Mouse (Mus musculus) heart, adult 2 months (tissue): ENCODE data around the gene Mip.

Experiments used
- EP300 ChIP-seq: fragments of 200-500 bp; IDR thresholded peaks from 2 replicates; pipeline ENCODE4 v1.6.1; 2011; ENCODE audit warnings: low read depth, low read length, control low read depth; ENCODE audit not compliant: insufficient read depth
- POLR2A ChIP-seq: fragments of 200-500 bp; IDR thresholded peaks from 2 replicates; pipeline ENCODE4 v1.6.1; 2011; ENCODE audit warnings: mild to moderate bottlenecking, low read depth, low read length, control low read depth; ENCODE audit not compliant: insufficient read depth

DNA sequence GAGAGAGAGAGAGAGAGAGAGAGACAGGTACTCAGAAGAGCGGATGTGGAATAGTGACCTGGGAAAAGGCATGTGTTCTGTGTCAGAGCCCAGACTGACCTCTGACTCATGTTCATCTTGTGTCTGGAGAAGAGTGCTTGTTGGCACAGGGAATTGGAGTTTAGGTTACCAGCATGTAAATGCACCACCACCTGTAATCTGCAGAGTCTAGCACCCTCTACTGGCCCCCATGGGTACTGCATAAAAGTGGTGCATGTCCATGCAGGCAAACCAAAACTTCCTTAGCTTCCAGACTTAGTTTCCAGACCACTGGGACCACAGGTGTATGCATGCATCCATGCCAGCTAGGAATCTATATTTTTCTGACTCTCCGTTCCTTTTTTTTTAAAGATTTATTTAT is 39.7 kb upstream of the Mip start:
- TF ChIP-seq POLR2A (no peak), EP300 (peak; percentile 83; the same call in 1 of the 2 replicates)
